Mouse (Mus musculus): ENCODE results near the gene Coa6.
"Not testable (repeated sequence)": the region's sequence is repeated elsewhere in the genome, so short reads cannot be mapped to it uniquely, and the experiment has no call there.

The Coa6 gene

GRCm38 (mm10) chr8:126422174-126422919 lies at the start of gene Coa6:
Gene Coa6, plus strand, starts transcription at chr8:126422515.
- peak; percentile 98 for DNase-seq (ENCODE audit: low spot score in 2 of 2)

- DNase-seq (ENCODE audit: low spot score in 2 of 2) = no peak
Observed at GRCm38 (mm10) chr8:126379580-126379979, 42.7 kb upstream of the Coa6 start.

- DNase-seq (ENCODE audit: low spot score in 2 of 2) = no peak
Observed at GRCm38 (mm10) chr8:126380141-126380540, 42.2 kb upstream of the Coa6 start.

GRCm38 (mm10) chr8:126381299-126381698 lies 41.0 kb upstream of the Coa6 start:
- no peak for DNase-seq (ENCODE audit: low spot score in 2 of 2)

- no peak for DNase-seq (ENCODE audit: low spot score in 2 of 2)
Observed at GRCm38 (mm10) chr8:126382216-126382615, 40.1 kb upstream of the Coa6 start.

GRCm38 (mm10) chr8:126382749-126383148 lies 39.6 kb upstream of the Coa6 start:
- DNase-seq (ENCODE audit: low spot score in 2 of 2) = peak; percentile 49 to 56

GRCm38 (mm10) chr8:126387566-126387965 lies 34.7 kb upstream of the Coa6 start:
- no peak for DNase-seq (ENCODE audit: low spot score in 2 of 2)

GRCm38 (mm10) chr8:126391541-126391940 lies 30.8 kb upstream of the Coa6 start:
- no peak for DNase-seq (ENCODE audit: low spot score in 2 of 2)

- no peak for DNase-seq (ENCODE audit: low spot score in 2 of 2)
Observed at GRCm38 (mm10) chr8:126395386-126395785, 26.9 kb upstream of the Coa6 start.

GRCm38 (mm10) chr8:126395917-126396316 lies 26.4 kb upstream of the Coa6 start:
- peak in 1 of 2 experiments; percentile 26 for DNase-seq (ENCODE audit: low spot score in 2 of 2)

- DNase-seq (ENCODE audit: low spot score in 2 of 2) = no peak
Observed at GRCm38 (mm10) chr8:126398349-126398748, 24.0 kb upstream of the Coa6 start.

- not testable (repeated sequence) for DNase-seq (ENCODE audit: low spot score in 2 of 2)
Observed at GRCm38 (mm10) chr8:126404550-126404949, 17.8 kb upstream of the Coa6 start.

GRCm38 (mm10) chr8:126405030-126405429 lies 17.3 kb upstream of the Coa6 start:
- DNase-seq (ENCODE audit: low spot score in 2 of 2) = no peak

- no peak for DNase-seq (ENCODE audit: low spot score in 2 of 2)
Observed at GRCm38 (mm10) chr8:126420834-126421233, 1.5 kb upstream of the Coa6 start.

- no peak for DNase-seq (ENCODE audit: low spot score in 2 of 2)
Observed at GRCm38 (mm10) chr8:126422920-126423300, 595 bp downstream of the Coa6 start.

- no peak for DNase-seq (ENCODE audit: low spot score in 2 of 2)
Observed at GRCm38 (mm10) chr8:126424163-126424562, 1.8 kb downstream of the Coa6 start.

GRCm38 (mm10) chr8:126424946-126425345 lies 2.6 kb downstream of the Coa6 start:
- DNase-seq (ENCODE audit: low spot score in 2 of 2) = no peak

GRCm38 (mm10) chr8:126429635-126430034 lies 7.3 kb downstream of the Coa6 start:
- DNase-seq (ENCODE audit: low spot score in 2 of 2) = peak in 1 of 2 experiments; percentile 45

GRCm38 (mm10) chr8:126433827-126434226 lies 11.5 kb downstream of the Coa6 start:
- peak; percentile 63 to 79 for DNase-seq (ENCODE audit: low spot score in 2 of 2)

GRCm38 (mm10) chr8:126438937-126439336 lies 16.6 kb downstream of the Coa6 start:
- no peak for DNase-seq (ENCODE audit: low spot score in 2 of 2)

GRCm38 (mm10) chr8:126451158-126451557 lies 28.8 kb downstream of the Coa6 start:
- DNase-seq (ENCODE audit: low spot score in 2 of 2) = no peak

- no peak for DNase-seq (ENCODE audit: low spot score in 2 of 2)
Observed at GRCm38 (mm10) chr8:126455383-126455782, 33.1 kb downstream of the Coa6 start.

GRCm38 (mm10) chr8:126460274-126460673 lies 38.0 kb downstream of the Coa6 start:
- peak; percentile 33 to 37 for DNase-seq (ENCODE audit: low spot score in 2 of 2)

- DNase-seq (ENCODE audit: low spot score in 2 of 2) = no peak
Observed at GRCm38 (mm10) chr8:126461735-126462134, 39.4 kb downstream of the Coa6 start.
